Mouse (Mus musculus): ENCODE results near the gene Gm28047.

DNA sequence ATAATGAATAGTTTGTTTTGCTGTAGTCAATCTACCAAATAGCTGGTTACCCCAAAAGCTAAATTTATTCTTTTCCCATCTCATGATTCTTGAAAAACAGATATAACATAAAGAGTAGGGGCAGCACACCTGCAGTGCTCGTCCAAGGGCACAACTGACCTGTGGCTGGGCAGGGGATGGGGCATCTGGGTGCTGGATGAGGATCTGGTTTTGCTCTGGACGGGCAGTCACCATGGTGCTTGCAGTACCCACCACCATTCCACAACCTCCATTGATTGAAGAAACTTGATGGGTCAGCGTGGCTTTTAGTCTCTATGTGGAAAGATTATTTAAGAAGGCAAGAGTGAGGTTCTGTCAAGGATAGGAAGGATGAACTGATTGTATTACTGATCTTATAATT, 78.6 kb downstream of the Gm28047 start:
- no peak for TF ChIP-seq CTCF (IDR thresholded peaks at IDR 0.05; ENCODE audit: low read depth, low read length)
- TF ChIP-seq POLR2A (IDR thresholded peaks at IDR 0.05; ENCODE audit: extremely low read depth, insufficient read depth, low read length) = no peak

Measured in liver, adult 2 months (tissue).